Mouse (Mus musculus) cortical plate, adult 2 months (tissue): Measurements from ENCODE around the gene Qprt.

ENCODE experiments used
- CTCF ChIP-seq: fragments of 200-500 bp; IDR thresholded peaks from 2 replicates; pipeline ENCODE4 v1.5.1; 2011; ENCODE audit warnings: mild to moderate bottlenecking, control low read depth, low read length; ENCODE audit not compliant: insufficient read depth; ENCODE audit errors: extremely low read depth
- POLR2A ChIP-seq: fragments of 200-500 bp; IDR thresholded peaks from 2 replicates; pipeline ENCODE4 v1.6.1; 2011; ENCODE audit warnings: mild to moderate bottlenecking, low read length, control low read depth; ENCODE audit not compliant: insufficient read depth; ENCODE audit errors: extremely low read depth

GRCm38 (mm10) chr7:127065538-127065937, 56.5 kb downstream of the Qprt start:
- no peak for TF ChIP-seq CTCF
- no peak for TF ChIP-seq POLR2A
